Mouse (Mus musculus) right cerebral cortex, postnatal 25 days (tissue): Measurements from ENCODE around the gene Rpn1.
A peak's percentile ranks its signal among the peaks of the same experiment; 100 is the strongest.

Source experiments
- DNase-seq: peaks from one replicate; pipeline ENCODE4 v3.0.0; 2022

Rpn1 gene

DNA sequence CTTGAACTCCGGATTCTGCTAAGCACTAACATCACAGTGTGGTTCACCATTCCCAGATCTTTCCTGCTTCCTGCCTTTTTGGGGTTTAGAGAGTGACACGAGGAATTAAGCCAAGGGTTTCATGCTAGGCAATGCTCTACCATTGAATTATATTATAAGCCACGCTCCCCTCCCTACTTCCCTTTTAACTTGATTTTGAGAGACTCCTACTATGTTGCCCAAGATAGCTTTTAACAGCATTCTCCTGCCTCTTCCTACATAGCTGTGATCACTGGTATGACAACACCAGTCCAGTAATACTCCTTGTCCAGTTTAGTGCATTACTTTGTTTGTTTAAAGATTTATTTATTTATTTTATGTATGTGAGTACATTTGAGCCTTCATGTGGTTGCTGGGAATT is 16.6 kb upstream of the Rpn1 start:
- DNase-seq = no peak

DNA sequence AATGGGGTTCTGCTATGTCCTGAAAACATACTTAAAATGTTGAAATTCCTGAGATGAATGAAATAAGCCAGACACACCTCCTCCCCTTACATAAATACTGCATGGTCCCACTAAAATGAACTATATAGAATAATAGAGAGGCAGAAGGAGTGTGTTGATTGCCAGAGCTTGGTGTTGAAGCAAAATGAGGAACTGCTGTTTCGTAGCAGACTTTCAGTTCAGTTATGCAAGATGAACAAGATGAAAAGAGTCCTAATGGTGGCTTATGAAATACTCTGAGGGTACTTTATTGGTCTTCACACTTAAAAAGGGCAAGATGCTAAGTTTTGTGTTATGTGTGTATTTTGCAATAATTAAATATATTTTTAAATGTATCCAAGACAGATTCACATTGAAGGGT is 15.5 kb upstream of the Rpn1 start:
- no peak for DNase-seq

DNA sequence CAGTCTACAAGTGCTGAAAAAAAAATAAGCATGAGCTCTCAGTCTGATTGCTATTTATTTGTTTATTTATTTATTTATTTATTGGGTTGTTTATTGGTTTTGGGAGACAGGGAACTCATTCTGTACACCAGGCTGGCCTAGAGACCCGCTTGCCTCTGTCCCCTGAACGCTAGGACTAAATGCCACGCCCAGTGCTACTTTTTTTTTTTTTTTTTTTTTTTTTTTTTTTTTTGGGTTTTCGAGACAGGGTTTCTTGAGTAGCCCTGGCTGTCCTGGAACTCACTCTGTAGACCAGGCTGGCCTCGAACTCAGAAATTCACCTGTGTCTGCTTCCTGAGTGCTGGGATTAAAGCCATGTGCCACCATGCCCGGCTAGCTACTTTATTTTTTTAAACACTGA is 13.8 kb upstream of the Rpn1 start:
- no peak for DNase-seq

DNA sequence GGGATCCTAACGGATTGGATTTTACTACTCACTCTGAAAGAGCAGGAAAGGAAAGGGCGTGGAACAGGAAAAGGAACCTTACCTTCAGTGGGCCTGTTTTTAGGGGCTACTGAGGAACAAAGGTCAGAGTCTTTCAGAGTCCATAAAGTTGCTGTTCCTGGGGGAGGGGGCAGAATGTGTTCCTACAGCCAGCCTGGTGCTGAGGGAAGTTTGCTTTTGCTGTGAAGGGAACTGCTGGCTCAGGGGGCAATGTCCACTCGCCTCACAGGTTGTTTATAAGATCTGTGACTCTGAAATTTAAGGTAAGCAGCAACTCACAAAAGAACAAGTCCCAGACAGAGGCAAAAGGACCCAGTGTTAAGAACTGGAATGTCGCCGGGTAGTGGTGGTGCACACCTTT is 13.1 kb upstream of the Rpn1 start:
- no peak for DNase-seq

DNA sequence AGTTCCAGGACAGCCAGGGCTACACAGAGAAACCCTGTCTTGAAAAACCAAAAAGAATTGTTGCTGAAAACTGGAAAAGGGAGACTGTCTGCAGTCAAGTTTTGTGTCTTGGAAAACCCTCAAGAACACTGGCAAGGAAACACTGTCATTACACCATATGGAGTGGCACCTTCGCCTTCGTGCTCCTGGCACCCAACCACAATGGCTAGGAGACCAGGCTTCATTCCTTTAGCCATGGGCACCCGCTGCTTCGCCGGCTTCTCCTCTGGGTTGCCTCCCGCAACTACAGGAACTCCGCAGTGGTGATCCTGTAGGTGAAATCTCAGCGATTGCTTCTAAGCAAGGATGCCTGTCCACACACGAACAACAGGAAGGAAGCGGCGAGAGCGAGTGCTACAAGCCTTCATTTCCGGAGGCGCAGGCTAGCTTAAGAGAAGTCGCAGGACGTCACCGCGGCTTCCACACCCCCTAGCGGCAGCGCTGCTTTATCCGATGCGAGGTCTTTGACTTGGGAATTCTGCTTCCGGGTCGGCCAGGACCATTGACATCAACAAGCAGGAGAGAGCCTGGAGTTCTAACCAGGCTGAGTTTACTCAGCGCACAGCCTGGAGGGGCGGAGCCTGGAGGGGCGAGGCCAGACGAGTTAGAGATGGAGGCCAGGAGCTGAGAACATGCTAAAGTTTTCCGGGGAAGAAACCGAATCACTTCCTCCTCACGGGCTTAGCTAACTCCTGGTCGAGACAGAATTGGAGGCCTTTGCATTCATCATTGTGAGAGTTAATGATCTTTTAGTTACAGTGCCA is 9.3 kb upstream of the Rpn1 start:
- DNase-seq = peak; percentile 93

DNA sequence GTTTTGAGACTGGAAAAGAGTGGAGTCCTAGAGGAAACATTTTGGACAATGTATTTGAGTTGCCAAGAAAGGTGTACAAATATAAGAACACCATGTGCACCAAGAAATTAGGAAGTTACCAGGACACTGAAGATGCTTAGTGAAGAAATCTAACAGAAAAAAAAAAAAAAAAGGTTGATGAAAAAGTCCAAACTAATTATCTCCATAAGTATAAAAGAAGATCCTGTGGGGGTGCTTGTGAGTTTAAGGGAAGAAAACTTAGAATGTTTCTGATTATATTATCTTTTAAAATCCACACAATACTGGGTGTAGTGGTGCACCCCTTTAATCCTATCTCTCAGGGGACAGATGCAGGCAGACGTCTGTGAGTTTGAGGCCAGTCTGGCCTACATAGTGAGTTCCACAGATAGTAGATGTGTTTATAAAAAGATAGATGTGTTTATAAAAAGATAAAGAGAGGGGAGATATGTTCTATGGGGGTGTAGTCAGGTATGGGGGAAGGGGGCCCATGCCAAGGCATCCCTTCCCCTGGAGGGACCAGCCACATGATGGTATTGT is 8.2 kb upstream of the Rpn1 start:
- DNase-seq = no peak

DNA sequence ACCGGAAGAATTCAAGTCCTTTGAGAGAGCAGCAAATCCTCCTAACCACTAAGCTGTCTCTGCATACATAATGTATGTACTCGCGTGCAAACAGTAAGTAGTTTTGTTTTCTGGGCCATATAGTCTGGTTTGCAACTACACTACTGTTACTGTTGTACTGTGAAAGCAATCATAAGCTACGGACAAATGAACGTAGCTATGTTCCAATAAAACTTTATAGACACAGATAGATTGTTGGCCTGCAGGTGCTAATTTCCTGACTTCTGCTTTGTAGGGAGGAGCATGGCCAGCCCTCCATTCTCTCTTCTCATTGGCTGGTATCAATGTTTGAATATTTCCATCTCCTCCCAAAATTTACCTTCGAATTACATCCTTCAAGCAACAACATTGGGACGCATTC is 1.2 kb upstream of the Rpn1 start:
- DNase-seq = no peak

DNA sequence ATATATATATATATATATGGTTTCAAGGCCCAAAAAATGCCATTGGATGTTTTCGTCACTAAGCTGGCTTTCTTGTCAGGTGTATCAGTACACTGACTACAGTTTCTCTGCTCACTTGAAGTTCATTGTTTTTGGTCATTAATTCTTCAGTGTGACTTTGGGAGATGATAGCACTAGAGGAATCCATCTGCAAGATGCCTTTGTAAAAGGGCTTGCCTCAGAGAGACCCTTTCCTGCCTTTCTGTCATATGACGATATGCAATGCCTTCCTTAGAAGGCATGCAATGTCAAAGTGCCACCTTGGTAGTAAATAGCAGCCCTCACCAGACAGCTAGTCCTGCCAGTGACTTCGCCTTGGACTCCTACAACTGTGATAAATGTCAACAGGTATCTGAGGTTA is 610 bp upstream of the Rpn1 start:
- no peak for DNase-seq

DNA sequence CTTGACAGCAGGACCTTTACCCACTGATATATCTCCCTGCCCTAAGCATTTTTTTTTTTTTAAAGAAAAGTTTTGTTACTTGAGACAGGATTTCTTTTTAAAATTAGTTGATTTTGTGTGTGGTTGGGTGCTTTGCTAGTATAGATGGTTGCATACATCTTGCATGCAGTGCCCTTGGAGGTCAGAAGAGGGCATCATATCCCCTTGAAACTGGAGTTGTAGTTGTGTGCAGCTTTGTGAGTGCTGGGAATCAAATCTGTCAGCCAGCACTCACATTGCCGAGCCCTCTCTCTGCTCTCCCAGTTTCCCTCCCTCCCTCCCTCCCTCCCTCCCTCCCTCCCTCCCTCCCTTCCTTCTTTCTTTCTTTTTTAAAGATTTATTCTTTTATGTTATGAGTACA is 4.7 kb downstream of the Rpn1 start:
- no peak for DNase-seq

DNA sequence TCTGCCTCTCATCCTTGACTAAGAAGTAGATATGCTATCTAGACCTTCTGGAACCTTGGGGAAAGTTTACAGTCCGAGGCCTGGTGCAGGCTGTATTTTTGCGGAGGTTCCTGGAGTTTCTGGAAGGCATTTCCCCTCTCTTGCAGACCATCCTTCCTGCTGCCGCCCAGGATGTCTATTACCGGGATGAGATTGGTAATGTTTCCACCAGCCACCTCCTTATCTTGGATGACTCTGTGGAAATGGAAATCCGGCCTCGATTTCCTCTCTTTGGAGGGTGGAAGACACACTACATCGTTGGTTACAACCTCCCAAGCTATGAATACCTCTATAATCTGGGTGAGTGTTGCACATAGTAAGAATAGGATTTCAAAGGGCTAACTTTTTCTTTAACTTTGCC is 11.1 kb downstream of the Rpn1 start:
- no peak for DNase-seq

DNA sequence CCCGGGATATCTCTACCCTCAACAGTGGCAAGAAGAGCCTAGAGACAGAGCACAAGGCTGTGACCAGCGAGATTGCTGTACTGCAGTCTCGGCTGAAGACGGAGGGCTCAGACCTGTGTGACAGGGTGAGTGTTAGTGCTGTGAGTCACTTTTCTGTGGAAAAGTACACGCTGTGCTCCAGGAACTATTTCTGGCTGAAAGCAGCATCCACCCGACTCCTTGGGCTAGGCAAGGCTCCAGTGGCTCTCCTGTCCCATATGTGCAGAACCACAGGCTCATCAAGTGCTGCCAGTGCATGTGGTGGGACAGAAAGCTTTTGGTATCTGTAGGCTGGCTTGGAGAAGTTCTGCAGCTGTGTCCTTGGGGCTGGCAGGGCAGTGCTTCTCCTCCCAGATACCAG is 17.8 kb downstream of the Rpn1 start:
- no peak for DNase-seq

DNA sequence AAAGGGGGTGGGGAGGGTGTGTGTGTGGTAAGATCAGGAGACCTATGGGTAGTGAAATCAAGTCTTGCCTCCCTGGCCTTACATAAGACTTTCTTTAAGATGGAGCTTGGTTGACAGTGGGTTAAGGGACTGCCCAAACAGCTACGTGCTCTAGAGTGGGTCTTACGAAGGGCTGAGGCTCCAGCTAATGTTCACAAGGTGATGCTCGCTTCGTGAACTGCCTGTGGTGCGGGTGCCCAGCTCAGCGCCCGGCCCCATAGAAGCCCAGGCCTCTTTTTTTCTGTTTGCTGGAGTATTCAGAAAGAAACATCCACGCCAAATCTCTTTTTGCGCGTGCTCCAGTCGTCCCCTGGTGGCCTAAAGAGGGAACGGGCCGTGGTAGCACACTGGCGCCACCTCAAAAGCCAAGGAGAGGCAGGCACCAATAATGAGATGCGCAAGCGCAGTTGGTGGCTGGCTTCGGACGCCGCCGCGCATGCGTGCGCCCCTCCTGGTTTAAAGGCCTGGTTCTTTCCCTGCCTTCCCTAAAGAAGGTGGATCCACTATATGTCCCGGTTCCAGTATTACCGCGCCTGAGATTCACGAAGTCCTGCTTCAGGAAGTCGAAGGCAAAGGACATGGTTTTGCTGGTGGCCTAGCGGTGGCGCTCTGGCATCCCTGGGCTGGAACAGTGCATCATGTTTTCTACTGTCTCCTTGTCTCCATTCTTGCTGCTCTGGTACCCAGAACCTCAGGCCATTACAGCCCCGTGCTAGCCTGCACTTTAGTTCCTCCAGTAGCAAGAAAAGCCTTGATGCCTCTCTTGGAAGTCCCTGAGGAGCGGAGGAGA is 21.7 kb downstream of the Rpn1 start:
- DNase-seq = peak; percentile 92

DNA sequence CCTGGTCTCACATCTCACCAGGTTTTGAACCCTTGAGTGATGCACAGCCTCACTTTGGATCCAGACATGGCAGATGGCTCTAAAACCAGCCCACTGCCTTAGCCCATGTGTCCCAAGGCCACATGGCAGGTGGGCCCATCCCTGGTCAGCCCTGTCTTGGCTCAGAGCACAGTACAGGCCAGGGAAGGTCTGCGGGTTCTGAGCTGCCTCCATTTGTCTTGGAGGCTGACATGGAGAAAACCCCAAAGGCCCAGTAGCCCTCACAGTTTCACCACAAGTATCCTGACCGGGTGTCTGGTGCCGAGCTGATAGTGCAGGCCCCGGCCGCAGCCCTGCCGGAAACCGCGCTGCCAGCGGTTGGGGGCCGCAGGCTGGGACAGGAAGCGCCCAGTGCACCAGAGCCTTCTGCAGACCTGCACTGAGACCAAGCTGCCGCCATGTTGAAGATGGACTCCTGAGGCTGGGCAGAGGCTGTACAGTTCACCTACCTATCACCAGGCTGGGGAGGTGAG is 22.4 kb downstream of the Rpn1 start:
- no peak for DNase-seq

DNA sequence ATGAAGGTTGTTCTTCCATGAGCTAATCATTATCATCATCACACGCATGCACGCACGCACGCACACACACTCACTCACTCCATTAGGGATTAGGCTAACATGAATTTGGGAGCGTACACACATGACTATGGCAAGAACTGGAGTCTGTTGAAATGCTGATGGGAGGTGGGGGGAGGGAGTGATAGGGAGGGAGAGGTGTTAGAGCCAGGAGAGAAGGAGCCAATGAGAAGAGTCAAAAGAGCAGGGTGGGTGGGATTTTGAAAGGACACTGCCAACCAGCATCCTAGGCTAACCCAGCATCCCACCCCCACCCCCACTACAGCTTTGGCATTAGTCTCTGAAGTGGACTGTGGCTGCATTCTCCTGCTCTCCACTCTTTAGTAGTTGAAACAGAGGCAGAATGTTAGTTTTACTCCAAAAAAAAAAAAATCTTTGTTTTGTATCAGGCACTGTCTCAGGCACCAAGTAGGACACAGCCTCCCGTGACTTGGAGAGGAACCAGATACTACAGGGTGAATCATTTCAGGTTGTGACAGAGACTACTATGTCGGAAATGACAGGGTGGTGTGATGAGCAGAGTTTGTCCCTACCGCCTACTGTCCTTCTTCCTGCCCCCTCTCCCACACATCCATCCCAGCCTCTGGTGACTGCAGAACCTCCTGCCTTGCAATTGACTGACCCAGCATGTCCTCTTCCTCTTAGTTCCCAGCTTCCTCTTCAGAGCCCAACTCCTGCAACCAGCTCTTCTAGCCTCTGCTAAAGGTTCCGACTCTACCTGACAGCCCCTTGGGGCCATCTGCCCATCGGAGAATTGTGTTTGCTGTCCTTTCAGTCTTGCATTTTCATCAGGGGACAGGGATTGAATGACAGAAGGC is 23.6 kb downstream of the Rpn1 start:
- DNase-seq = no peak

DNA sequence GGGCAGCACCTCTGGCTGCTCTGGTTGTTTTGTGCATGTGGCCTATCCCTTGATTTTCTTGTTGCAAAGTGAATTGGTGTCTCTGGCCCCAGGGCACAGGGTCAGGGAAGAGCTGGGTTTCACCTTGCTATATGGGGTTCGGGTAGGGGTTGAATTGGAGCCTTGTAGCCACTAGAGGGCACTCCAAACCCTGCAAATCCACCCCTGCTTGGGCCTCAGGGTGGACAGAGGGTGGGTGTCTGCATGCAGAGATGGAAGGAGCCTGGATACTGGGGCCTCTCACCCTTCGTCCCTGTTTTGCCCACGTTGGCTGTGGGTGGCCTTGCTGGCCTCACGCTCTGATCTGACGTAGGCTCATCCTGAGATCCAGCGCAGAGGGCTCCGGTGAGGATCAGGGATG is 28.9 kb downstream of the Rpn1 start:
- peak; percentile 31 for DNase-seq

DNA sequence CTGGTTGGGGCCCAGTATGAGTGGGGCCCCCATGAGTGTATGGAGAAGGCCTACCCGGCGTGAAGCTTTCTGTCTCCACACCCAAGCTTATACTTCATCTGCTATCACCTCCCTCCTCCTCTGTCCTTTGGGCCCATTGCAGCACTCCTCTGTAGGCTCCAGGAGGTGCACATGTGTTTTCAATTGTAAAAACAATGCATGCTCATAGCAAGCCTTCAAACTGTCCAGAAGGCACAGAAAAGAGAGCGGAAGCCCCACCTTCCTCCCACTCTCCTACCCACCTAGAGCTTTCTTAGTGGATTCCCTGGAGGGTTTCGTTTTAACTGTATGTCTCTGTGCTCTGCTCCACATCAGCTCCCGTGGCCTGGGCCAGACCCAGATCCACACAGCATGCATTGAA is 30.1 kb downstream of the Rpn1 start:
- DNase-seq = no peak

DNA sequence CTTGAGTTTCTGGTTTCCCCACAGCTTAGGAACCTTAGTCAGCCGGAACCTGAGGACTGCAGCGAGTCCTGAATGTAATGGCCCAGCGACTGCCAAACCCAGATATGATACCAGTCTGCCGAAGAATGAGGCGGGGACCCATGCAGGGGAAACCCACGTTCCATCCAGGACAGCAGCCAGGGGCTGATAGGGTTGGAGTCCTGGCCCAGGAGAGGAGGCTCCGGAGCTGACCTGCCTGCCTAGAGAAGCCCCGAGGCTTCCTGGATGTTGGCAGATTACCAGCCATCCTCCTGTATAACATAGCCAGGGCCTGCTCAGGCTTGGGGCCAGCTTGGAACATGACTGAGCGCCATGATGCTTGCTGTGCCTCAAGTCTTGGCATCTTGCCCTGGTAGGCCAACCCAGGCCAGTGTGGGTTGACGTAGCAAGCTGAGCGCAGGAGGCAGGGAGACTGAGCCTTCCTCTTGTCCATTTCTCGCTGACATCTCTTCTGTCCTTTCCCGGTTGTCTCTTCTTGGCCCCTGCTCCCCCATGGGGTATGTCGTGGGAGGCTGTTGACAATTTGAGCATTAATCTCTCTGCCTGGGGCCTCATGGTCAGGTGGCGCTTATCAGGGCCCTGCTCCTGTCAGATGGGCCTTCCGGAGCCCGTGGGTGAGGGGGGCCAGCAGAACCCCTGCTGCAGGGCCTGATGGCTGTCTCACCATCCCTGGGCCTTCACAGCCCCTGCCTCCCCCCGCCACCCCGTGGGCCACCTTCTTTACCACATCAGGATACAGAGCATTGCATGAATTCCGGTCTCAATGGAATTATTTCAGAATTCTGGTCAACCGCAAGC is 32.3 kb downstream of the Rpn1 start:
- no peak for DNase-seq

DNA sequence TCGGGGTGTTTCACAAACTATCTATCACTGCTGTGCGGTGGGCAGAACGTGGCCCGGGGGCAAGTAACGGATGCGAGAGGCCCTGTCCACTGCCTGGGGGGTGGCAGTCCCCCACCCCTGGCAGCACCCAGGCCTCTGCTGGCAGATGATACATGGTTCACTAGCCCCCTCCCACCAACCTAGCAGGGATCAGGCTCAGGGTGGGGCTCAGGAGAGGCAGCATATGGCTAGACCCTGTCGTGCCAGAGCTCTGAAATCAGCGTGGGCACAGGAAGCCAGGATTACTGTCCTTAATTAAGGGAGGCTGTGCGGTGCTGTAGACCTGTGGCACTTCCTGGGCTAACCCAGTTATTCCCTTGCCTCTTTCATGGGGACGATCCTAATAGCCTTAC is 32.9 kb downstream of the Rpn1 start:
- no peak for DNase-seq

DNA sequence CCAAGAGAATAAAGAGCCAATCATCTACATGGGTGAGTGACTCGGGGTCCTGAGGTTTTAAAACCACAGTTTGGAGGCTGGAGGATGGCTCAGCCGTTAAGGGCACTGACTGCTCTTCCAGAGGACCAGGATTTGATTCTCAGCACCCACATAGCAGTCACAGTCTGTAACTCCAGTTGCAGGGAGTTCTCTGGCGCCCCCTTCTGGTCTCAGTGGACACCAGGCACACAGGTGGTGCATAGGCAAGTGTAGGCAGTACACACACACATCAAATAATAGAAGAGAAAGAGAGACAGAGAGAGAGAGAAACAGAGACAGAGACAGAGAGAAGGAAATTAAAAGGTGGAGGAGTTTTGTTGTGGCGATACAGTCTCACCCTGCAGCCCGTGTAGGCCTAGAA is 35.0 kb downstream of the Rpn1 start:
- no peak for DNase-seq

DNA sequence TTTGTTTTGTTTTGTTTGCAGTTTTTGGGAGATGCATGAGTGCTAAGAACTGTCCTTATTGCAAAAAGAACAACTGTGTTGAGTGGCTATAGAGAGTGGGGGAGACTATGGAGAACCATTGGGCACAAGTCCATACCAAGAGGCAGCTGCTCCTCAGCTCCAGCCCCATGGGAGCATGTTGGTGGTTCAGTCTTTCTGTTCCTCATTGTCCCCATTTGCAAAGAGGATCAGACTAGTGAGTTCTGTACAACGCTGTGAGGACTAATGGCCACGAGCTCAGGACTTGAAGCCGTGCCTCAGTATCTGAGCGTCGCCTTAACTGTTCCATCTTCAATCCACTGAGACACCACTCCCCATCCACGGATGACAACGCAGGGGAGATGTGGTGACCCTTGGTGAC is 36.5 kb downstream of the Rpn1 start:
- DNase-seq = no peak

DNA sequence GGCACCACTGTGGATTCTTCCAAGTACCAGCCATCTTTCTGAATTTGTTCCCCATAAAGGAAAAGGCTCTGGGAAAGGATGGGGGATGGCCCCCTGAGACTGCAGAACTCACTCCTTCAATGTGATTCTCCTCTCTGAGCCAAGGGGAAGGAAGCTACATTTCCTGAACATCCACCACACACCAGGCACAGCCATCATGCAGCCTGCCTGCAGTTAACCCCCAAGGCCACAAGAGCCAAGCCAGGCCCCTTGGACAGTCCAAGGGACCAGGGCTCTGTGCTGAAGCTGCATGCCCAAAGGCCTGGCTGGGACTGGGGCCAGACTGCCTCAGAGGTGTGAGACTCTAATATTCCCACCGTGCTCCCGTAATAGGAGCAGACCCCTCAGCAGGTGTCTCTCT is 37.5 kb downstream of the Rpn1 start:
- DNase-seq = no peak
